Mouse (Mus musculus) urinary bladder, postnatal 10 days (tissue): Measurements from ENCODE around the gene A930018P22Rik.

Experiments used
- DNase-seq: peaks from one replicate; pipeline ENCODE4 v3.0.0; 2022; ENCODE audit warnings: low spot score

The A930018P22Rik gene

DNA sequence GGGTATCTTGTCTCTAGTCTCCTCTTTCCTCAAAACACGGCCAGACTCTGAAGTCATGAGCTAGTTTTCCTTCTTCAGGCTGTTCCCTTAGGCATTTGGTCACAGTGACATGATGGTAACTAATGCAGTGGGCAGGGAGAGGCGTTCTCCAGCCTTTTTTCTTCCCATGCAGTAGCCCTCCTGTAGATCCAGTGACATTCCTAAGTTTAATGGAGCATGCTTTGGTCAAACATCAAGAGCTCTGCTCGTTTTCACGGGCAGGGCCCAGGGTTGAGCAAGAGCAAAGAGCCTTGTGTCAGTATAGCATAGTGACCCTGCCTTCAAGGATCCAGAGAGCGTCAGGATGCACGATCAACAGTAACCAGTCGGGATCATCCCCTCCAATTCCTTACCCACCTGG is 40.8 kb downstream of the A930018P22Rik start:
- DNase-seq: no peak

DNA sequence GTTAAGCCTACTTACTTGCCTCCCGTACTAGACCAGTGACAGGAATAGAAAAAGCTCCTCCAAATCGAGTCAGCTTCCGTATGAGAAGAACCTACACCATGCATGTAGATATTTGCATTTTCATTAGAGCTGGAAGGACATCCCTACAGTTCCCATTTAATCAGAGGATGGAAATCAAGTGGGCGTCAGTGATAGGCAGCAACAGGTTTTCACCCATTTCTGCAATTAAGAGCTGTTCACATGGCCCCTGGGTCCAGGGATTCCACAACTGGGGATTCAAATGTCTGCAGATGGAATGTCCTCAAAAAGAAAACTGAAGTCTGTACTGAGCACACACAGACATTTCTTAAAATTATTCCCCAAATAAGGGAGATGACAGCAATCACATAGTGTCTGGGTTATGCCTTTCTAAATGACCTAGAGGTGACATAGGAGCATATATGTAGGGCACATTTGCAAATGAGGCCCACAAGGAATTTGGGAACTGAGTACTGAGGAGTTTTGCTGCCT is 41.5 kb downstream of the A930018P22Rik start:
- no peak for DNase-seq

DNA sequence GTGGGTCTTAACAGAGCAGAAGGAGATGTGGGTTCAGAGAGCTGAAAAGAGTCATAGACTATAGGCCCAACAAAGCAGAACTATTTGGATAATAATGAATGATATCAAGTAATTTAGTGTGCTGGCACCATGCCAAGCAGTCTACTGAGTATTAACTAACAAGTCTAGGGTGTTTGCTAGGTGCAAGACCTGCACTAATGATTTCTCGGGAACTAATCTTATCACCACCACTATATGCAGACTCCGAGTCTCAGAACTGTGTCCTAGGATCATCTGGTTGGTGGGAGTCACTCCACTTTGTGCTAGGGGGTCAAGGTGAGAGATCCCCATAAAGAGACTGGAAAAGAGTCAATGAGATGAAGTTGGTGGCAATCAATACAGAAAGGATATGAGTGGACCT is 43.1 kb downstream of the A930018P22Rik start:
- DNase-seq: no peak

DNA sequence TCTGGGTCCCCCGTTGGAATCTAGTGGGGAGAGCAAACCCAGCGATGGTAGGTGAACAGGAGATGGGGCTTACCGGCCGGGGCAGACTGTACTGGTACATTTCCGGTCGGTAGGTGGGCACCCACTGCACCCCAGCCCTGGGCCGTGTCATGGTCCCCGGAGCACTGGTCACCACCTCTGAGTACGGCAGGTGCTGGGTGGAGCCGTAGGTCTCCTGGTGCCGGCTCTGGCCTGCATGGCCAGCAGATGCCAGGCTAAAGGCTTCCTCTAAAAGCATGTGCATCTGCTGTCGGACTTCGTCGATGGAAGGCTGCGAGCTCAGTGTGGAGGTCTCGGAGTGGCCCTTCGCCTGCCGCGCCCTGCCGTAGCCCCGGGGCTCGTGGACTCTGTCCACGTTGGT is 45.2 kb downstream of the A930018P22Rik start:
- no peak for DNase-seq

DNA sequence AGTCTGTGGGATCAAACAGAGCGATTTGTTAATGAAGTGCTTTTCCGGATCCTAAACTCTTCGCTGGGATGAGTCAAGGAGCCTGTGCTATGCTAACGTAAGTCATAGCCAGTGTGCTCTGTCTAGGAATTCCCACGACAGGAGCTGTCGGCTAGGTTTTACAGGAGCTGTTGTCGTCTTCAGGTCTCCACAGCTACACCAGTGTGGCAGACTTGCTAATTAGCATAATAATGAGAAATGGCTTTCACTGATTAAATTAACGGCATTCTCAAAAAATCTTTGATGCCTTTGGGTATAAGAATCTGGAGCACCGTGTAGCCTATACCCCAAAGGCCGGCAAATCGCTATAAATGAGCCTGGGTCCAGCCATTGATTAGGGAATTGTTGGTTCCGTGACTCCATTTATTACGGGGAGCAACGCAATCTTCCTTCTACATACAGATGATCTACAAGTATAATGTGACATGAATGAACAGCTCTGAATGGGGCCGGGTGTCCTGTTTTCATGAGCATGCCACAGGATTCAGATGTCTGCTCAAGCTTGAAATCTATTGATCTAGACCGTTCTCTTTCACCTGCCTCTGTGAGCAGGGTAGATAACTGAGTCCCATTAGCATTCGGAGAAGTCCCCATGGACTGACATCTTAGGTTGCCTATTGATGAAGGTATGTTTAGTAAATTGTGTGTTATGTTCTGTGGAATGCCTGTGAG is 45.8 kb downstream of the A930018P22Rik start:
- DNase-seq: no peak

DNA sequence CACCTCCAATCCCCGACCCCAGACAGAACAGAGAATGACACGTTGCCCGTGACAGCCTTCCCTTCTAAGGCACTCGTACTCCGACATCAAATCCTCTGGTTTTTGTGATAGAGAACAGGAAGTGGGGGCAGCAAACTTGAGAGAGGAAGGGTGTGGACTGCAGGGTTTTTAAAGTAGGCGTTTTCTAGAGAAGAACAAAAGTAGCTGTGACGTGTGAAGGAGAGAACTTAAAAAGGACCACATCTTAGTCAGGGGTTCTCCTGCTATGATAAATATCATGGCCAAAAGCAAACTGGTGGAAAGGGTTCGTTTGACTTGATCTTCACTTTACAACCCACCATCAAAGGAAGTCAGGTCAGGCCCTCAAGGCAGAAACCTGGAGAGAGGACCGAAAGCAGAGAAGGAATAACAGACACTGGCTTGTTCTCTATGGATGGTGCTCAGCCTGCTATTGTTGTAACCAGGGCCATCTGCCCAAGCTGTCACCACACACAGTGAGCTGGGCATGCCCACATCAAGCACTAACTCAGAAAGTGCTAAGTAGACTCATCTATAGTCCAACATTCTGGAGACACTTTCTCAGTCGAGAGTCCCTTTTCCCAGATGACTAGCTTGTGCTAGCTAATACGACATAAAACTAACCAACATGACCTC is 50.3 kb downstream of the A930018P22Rik start:
- no peak for DNase-seq

DNA sequence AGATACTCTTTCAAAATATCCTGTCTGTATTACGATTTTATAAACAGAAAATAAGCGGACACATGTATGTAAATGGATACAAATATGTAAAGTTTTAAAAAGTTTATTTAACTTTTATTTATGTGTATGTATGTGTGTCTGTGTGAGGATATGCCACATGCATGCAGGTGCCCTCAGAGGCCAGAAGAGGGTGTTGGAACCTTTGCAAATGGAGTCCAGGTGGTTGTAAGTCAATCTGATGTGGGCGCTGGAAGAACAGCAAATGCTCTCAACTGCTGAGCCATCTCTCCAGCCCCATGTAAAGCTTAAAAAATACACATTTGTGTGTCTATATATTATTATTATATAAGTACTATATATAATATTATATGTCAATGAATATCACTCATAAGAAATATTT is 50.9 kb downstream of the A930018P22Rik start:
- no peak for DNase-seq
